Mouse (Mus musculus): ENCODE measurements around the gene 4930438A08Rik.
A peak's percentile ranks its signal among the peaks of the same experiment; 100 is the strongest.

The 4930438A08Rik gene

DNA sequence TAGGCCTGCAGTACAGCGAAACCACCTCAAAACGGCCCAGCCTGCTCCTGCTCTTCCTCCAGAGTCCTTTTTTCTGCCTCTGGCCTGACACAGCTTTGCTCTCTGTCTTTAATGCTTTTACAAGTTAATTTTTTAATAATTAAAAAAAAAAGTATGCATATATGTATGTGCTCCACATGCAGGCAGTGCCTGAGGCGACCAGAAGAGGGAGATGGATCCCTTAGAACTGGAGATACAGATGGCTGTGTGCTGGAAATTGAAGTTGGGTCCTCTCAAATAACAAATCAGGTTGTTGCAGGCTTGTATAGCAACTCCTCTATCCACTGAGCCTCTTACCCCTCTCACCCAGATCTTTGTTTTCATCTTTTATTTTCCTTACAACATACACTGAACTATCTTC is 52.2 kb downstream of the 4930438A08Rik start:
- DNase-seq = no peak

DNA sequence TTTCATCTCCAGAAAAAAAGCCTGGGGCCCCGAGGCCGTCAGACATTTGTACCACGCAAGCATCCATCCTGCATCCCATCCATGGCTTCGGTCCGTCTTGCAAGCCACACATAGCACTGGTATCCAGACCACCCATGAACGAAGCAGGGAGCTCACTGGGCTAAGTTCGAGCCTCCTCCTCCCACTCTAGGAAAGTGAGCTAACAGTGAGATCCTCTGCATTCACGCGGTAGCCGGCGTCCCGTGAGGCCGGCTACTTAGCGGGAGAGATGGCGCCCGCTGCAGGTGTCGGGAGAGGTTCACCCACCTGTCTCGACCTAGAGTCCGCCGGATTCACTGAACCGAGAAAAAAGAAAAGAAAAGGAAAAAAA is 55.3 kb downstream of the 4930438A08Rik start:
- DNase-seq = no peak

DNA sequence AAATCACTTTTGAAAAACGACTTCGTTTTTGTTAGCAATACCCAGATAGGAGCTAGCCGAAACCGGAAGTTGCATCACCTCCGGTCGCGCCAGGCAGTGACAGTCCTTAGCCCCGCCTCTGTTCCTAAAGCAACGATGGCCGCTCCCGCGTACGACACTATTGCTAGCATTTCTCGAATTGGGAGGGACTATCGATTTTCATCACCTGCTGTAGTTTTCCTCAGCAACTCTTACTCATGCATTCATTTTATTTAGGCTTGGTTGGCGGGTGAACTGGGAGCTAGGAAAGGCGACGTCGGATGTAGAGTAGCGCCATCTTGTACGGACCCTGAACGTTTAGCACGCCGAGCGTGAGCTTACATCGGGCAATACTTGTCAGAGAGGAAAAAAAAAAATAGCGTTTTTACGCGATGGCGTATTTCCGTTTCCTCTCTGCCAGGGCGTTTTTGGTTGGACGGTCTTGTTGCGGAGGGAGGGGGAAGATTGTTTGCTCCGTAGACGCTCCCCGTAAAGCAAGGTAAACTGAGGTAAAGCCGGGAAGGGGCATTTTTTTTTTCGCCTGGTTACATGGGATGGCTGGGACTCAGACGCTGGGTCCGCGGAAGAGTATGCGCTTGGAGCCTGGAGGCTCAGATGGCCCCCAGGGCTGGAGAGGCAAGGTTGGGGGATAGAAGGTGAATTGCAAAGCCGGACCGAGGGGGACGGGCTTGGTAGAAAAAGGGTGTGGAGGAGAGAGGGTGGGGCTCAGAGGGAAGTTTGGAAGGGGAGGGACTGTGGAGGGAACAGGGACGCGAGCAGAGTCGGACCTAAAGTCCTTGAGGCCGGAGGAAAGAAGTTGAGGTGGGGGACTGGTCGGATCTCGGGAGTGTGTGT is 55.9 kb downstream of the 4930438A08Rik start, which contains the start of the genes Zfp672 and Sh3bp5l:
Gene Zfp672, minus strand, starts transcription at position 64 of the 873 bp plus-strand sequence.
Gene Sh3bp5l, plus strand, starts transcription at position 449 of the 873 bp plus-strand sequence.
- peak; percentile 91 to 94 for DNase-seq

DNA sequence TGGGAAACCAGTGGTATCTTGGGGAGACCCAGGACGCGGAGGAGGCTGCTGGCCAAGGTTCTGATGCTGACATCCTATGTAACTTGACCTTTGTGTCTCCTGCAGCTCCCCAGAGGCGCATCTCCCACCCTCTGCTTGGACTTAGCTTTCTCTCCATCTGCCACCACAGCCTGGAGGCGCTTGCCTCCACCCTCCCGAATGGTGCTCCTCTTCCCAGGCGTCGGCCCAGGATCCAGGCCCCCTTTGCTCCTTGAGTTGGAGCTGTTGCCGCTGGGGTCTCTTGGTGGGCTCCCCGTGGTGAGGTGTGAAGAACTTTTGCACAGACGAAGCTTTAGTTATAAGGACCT is 56.5 kb downstream of the 4930438A08Rik start:
- no peak for DNase-seq

DNA sequence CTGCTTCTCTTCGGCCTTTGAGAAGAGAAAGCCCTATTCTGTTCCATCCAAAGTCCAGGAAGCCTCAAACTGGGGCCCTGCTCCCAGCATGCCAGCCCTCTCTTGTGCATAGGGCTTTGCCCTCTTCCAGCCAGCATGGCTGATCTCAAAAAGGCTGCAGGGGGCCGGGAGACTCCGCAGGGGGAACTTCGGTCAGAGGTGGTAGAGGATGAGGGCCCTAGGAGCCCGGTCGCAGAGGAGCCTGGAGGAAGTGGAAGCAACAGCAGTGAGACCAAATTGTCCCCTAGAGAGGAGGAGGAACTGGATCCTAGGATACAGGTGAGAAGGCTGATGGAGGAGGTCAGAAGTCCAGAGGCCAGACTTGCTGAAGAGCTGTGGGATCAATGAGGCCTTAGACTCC is 56.9 kb downstream of the 4930438A08Rik start:
- DNase-seq = no peak

DNA sequence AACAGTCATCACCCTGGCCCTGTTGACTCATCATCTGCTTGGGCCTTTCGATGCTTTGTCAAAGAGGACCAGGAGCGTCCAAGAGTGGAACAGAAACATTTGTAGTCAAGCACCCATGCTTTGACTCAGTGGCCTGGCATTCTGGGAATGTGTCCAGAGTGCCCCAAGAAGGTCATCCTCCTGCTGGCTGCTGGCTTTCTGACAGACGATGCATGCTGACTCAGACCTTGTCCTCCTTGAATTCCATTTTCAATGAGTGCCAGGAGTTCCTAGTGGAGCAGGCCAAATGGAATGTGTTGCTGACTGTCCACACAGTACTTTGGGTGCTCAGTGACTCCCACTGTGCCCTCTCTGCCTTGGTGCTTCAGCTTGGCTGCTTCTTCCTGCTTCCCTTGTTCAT is 60.1 kb downstream of the 4930438A08Rik start:
- DNase-seq = peak; percentile 41 to 66
